Mouse (Mus musculus): ENCODE results near the gene G430095P16Rik. TPM values are rescaled to one million over a fixed set of nuclear protein-coding genes. Genes with fewer than 3 reads are reported as not detected.

Gene G430095P16Rik
- polyA plus RNA-seq, 1 experiment from 2014 or later: 3.0 TPM

DNA sequence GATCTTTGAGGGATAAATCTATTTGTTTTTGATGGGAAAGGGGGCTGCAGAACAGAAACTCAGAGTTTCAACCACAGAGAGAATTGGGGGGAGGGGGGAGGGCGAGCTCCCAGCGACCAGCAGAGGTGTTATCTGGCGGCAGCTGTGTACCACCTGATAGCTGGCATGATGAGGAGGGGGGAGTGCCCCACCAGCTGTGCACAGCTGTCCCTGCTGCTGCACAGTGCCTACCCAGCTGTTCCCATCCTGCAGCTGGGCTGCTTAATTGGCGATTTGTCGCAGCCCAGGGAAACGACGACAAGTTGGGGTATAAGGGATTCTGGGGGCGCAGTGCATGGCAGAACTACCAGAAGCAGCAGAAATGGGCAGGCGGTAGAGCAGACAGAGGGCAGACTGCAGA lies 1.9 kb downstream of the G430095P16Rik start:
- 60% methylated on average over 9 of the region's 9 CpGs for WGBS
- peaks cover 32% of the 10 kb centered on the region for H3K4me1 ChIP-seq (replicated peaks; ENCODE audit: control insufficient read depth, insufficient read depth, low read length)
- H3K36me3 ChIP-seq (ENCODE audit: control insufficient read depth, insufficient read depth, low read length): no peaks in the 10 kb centered on the region; the same call in 1 of the 2 replicates
- H3K4me2 ChIP-seq (ENCODE audit: low read depth, low read length, severe bottlenecking): no peak overlapping the region
- H3K27ac ChIP-seq (ENCODE audit: low read depth, low read length): no peak overlapping the region
- H3K4me3 ChIP-seq (ENCODE audit: low read depth, low read length): no peak overlapping the region
- DNase-seq (ENCODE audit: low spot score) (no peak), ATAC-seq (replicated peaks; ENCODE audit: low FRiP score) (no peak)
- peaks cover 7% of the 10 kb centered on the region; the same call in 1 of the 2 replicates for H3K27me3 ChIP-seq (ENCODE audit: control insufficient read depth, insufficient read depth, low read length)
- H3K9ac ChIP-seq (ENCODE audit: low read length): peak overlapping the region; percentile 16; the same call in 1 of the 2 replicates
- no peaks in the 10 kb centered on the region for H3K9me3 ChIP-seq (ENCODE audit: control insufficient read depth, low read length)

DNA sequence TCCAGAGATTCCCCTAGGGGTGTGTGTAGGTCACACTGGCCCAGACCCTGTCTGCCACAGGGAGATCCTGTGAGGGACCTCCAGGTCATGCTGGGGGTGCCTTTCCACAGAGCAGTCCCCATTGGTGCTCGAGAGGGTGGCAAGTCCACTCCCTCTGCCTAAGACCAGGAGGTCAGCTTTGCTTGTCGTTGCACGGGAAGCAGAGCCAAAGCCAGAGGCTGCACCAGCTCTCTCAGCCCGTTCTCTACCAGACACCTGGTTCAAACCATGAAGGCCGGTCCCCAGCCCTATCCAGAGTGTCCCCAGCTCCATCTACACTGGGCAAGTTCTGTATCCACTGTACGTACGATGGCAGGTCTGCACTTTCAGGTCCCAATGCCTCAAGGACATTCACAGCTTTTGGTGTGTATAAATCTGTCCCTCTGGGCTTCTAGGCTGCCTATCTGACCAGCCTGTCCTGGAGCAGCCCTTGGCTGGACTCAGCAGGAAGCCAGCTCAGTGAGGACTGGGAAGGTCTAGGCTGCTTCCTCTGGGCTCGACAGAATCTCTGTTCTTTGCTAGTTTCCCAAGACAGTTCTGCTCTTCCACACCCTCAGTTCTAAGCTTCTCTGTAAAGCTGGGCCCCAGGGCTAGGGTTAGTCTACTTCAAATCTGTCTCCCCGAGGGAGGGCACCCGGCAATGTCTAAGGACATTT lies 2.6 kb downstream of the G430095P16Rik start:
- Histone ChIP-seq H3K4me3 (ENCODE audit: low read depth, low read length) (no peak overlapping the region), H3K36me3 (ENCODE audit: control insufficient read depth, insufficient read depth, low read length) (no peaks in the 10 kb centered on the region; the same call in 1 of the 2 replicates), H3K9ac (ENCODE audit: low read length) (peak overlapping the region; percentile 20; the same call in 1 of the 2 replicates), H3K4me2 (ENCODE audit: low read depth, low read length, severe bottlenecking) (no peak overlapping the region), H3K27ac (ENCODE audit: low read depth, low read length) (no peak overlapping the region), H3K4me1 (replicated peaks; ENCODE audit: control insufficient read depth, insufficient read depth, low read length) (peaks cover 35% of the 10 kb centered on the region), H3K27me3 (ENCODE audit: control insufficient read depth, insufficient read depth, low read length) (peaks cover 4% of the 10 kb centered on the region; the same call in 1 of the 2 replicates), H3K9me3 (ENCODE audit: control insufficient read depth, low read length) (no peaks in the 10 kb centered on the region)
- DNase-seq (ENCODE audit: low spot score) (no peak), ATAC-seq (replicated peaks; ENCODE audit: low FRiP score) (no peak)
- 62% methylated on average over 10 of the region's 10 CpGs for WGBS

DNA sequence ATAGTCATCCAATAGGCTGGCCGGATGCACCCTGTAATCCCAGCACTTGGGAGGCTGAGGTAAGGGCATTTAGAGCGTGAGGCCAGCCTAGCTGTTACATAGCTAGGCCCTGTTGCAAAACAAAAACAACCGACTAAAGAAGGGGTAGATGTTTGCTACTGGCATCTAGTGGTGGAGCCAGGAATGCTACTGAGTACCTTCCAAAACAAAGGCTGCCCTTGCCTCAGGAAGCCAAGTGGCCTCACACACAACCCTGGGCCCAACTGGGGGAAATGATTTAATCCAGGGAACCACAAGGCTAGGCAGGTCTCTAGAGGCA lies 3.1 kb downstream of the G430095P16Rik start:
- no peak overlapping the region for H3K27ac ChIP-seq (ENCODE audit: low read depth, low read length)
- H3K4me1 ChIP-seq (replicated peaks; ENCODE audit: control insufficient read depth, insufficient read depth, low read length): peaks cover 41% of the 10 kb centered on the region
- H3K9ac ChIP-seq (ENCODE audit: low read length): peak overlapping the region; percentile 20; the same call in 1 of the 2 replicates
- H3K9me3 ChIP-seq (ENCODE audit: control insufficient read depth, low read length): no peaks in the 10 kb centered on the region
- H3K4me2 ChIP-seq (ENCODE audit: low read depth, low read length, severe bottlenecking): no peak overlapping the region
- DNase-seq (ENCODE audit: low spot score): no peak
- no peak overlapping the region for H3K4me3 ChIP-seq (ENCODE audit: low read depth, low read length)
- H3K36me3 ChIP-seq (ENCODE audit: control insufficient read depth, insufficient read depth, low read length): no peaks in the 10 kb centered on the region; the same call in 1 of the 2 replicates
- H3K27me3 ChIP-seq (ENCODE audit: control insufficient read depth, insufficient read depth, low read length): peaks cover 4% of the 10 kb centered on the region; the same call in 1 of the 2 replicates
- ATAC-seq (replicated peaks; ENCODE audit: low FRiP score): no peak
- WGBS: 21% methylated on average over 3 of the region's 3 CpGs

DNA sequence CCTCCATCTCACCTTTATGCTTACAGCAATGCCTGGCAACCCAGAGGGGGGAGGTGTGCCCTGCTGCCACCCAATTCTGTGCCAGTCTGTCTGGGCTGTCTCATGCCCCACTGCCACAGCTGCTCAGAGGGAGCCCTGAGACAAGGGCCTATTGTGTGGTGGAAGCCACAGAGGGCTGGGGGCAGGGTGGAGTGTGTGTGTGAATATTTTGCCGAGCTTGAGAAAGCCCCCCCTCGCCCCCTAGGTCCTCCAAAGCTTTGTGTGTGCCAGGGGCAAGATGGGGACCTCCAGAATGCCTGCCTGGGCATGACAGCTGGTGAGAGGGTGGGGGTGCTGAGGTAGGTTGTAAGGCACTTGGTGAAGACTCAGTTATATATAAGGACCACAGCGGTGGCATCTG lies 5.7 kb downstream of the G430095P16Rik start:
- ATAC-seq (replicated peaks; ENCODE audit: low FRiP score) (no peak; the same call in 1 of the 2 replicates), DNase-seq (ENCODE audit: low spot score) (no peak)
- H3K9ac ChIP-seq (ENCODE audit: low read length): peak overlapping the region; percentile 35
- 72% methylated on average over 3 of the region's 3 CpGs for WGBS
- no peak overlapping the region for H3K4me2 ChIP-seq (ENCODE audit: low read depth, low read length, severe bottlenecking)
- H3K4me3 ChIP-seq (ENCODE audit: low read depth, low read length): no peak overlapping the region
- peaks cover 43% of the 10 kb centered on the region for H3K4me1 ChIP-seq (replicated peaks; ENCODE audit: control insufficient read depth, insufficient read depth, low read length)
- no peaks in the 10 kb centered on the region for H3K9me3 ChIP-seq (ENCODE audit: control insufficient read depth, low read length)
- no peak overlapping the region for H3K27ac ChIP-seq (ENCODE audit: low read depth, low read length)
- H3K27me3 ChIP-seq (ENCODE audit: control insufficient read depth, insufficient read depth, low read length): peaks cover 4% of the 10 kb centered on the region; the same call in 1 of the 2 replicates
- no peaks in the 10 kb centered on the region; the same call in 1 of the 2 replicates for H3K36me3 ChIP-seq (ENCODE audit: control insufficient read depth, insufficient read depth, low read length)

DNA sequence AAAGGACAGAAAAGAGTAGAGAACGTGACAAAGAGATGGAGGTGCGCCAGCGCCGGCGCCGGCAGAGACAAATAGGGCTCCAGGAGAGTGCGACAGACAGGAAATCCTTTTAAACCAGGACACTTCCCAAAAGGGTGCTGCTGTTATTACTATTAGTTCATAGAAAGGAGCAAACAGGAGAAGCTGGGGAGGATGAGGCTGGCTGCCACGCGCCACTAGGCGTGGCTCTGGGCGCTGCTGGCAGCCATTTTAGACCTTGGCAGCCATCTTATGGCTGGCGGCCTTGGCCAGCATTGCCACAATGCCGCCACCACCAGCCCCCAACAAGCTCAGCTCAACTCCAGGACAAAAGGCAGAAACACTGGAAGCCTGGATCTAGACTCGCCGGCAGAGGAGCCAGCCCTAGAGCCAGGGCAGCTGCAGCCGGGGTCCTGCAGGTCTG lies 7.1 kb downstream of the G430095P16Rik start:
- Histone ChIP-seq H3K27me3 (ENCODE audit: control insufficient read depth, insufficient read depth, low read length) (0 out of 2 replicates have a peak, but pooled peaks cover 4% of the 10 kb centered on the region), H3K4me3 (ENCODE audit: low read depth, low read length) (no peak overlapping the region), H3K4me2 (ENCODE audit: low read depth, low read length, severe bottlenecking) (no peak overlapping the region), H3K9ac (ENCODE audit: low read length) (no peak overlapping the region; the same call in 1 of the 2 replicates), H3K9me3 (ENCODE audit: control insufficient read depth, low read length) (no peaks in the 10 kb centered on the region), H3K36me3 (ENCODE audit: control insufficient read depth, insufficient read depth, low read length) (no peaks in the 10 kb centered on the region; the same call in 1 of the 2 replicates), H3K4me1 (replicated peaks; ENCODE audit: control insufficient read depth, insufficient read depth, low read length) (peaks cover 33% of the 10 kb centered on the region), H3K27ac (ENCODE audit: low read depth, low read length) (no peak overlapping the region)
- no peak for ATAC-seq (replicated peaks; ENCODE audit: low FRiP score)
- DNase-seq (ENCODE audit: low spot score): no peak
- WGBS: 92% methylated on average over 16 of the region's 16 CpGs

DNA sequence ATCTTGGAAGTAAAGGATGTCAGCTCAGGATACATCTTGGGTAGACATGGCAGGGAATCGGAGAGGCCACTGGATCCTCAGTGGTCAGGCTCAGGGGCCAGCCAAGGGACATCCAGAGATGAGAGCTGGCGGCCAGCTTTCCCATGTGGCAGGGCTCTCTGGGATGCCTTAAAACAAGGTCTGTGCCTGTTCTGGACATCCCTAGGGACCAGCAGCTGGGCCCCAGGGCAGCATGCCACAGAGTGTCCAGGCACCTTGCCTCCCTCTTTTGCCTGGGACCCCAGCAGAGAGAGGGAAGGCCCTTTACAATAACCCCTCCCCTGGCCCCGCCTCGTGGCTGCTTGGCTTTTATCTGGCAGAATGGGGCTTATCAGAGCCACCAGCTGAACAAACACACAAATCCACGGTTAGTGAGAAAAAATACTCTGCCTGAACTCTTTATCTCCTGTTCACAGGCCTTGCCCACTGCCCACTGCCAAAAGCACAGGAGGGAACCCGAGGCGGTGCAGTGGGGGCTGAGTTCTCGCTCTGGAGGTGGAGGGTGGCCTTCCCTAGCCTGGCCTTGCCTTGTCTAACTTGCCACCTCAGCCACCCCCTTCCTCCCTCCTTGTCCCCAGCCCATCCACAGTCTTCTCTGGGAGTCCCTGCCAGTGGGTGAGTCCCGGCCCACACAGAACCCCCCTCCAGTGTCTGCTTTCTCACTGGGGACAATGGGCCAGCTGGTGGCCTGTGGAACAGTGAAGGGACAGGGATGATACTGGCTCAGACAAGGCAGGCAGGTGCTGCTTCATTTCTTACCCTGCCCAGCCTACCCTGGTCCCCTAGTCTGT lies 7.9 kb downstream of the G430095P16Rik start:
- Histone ChIP-seq H3K4me1 (replicated peaks; ENCODE audit: control insufficient read depth, insufficient read depth, low read length) (peaks cover 29% of the 10 kb centered on the region), H3K9me3 (ENCODE audit: control insufficient read depth, low read length) (no peaks in the 10 kb centered on the region), H3K4me2 (ENCODE audit: low read depth, low read length, severe bottlenecking) (no peak overlapping the region), H3K27ac (ENCODE audit: low read depth, low read length) (peak overlapping the region; percentile 71), H3K4me3 (ENCODE audit: low read depth, low read length) (no peak overlapping the region), H3K36me3 (ENCODE audit: control insufficient read depth, insufficient read depth, low read length) (no peaks in the 10 kb centered on the region; the same call in 1 of the 2 replicates), H3K27me3 (ENCODE audit: control insufficient read depth, insufficient read depth, low read length) (0 out of 2 replicates have a peak, but pooled peaks cover 6% of the 10 kb centered on the region), H3K9ac (ENCODE audit: low read length) (peak overlapping the region; percentile 39)
- WGBS: 41% methylated on average over 9 of the region's 9 CpGs
- DNase-seq (ENCODE audit: low spot score): no peak
- ATAC-seq (replicated peaks; ENCODE audit: low FRiP score): peak; percentile 42; the same call in 1 of the 2 replicates

DNA sequence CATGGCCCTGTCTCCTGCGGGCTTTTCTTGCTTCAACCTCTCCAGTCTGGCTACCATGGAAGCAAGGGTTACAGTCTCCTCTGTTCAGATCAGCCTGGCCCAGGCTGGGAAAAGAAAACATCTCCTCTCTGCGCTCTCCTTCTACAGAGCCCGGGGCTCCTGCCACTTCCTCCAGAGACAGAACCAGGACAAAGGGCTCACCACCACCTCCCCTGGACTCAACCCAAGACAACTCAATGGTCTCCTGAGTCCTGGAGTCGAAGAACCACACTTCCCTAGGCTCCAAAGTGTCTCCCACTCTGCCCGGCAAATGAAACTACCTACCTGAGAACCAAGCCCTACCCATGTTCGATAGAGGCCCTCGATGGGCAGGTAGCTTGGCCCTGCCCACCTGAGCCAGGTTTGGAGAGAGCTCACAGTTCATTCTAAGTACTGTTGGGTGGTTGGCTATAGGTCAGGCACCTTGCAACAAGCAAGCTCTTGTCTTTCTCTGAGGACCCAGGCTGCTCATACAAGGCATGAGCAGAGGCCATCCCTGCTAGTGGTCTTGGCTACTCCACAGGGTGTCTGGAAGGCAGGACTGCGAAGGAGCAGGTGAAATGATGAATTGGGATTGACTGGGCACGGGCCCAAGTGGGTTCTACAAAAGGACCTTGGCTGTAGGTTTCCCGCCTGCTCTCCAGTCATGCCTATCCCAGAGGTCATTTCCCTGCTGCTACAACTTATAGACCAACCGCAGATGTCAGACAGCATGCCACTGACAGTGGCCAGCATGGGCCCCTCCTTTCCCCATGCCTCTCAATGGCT lies 8.8 kb downstream of the G430095P16Rik start:
- Histone ChIP-seq H3K27ac (ENCODE audit: low read depth, low read length) (peak overlapping the region; percentile 71), H3K36me3 (ENCODE audit: control insufficient read depth, insufficient read depth, low read length) (no peaks in the 10 kb centered on the region; the same call in 1 of the 2 replicates), H3K4me3 (ENCODE audit: low read depth, low read length) (no peak overlapping the region), H3K4me2 (ENCODE audit: low read depth, low read length, severe bottlenecking) (no peak overlapping the region), H3K4me1 (replicated peaks; ENCODE audit: control insufficient read depth, insufficient read depth, low read length) (peaks cover 29% of the 10 kb centered on the region), H3K9ac (ENCODE audit: low read length) (peak overlapping the region; percentile 39; the same call in 1 of the 2 replicates), H3K27me3 (ENCODE audit: control insufficient read depth, insufficient read depth, low read length) (peaks cover 14% of the 10 kb centered on the region), H3K9me3 (ENCODE audit: control insufficient read depth, low read length) (no peaks in the 10 kb centered on the region)
- no peak for DNase-seq (ENCODE audit: low spot score)
- 74% methylated on average over 11 of the region's 11 CpGs for WGBS
- ATAC-seq (replicated peaks; ENCODE audit: low FRiP score): no peak

DNA sequence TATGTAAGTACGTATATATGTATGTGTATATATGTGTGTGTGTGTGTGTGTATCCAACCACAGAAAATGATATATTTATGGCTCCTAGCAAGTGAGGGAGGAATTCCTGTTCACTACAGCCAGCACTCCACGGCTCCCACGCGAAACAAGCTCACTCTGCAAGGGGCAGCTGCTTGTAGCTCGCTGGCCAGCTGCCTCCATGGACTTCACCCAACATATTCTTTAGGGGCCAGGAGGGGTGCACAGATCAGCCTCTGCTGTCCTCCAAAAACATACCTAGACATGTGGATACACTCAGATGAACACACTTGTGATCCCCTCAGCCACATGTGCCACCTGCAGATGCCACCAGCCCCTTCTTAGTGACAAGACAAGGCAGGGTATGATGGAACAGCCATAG lies 9.7 kb downstream of the G430095P16Rik start:
- Histone ChIP-seq H3K9ac (ENCODE audit: low read length) (no peak overlapping the region), H3K9me3 (ENCODE audit: control insufficient read depth, low read length) (no peaks in the 10 kb centered on the region), H3K36me3 (ENCODE audit: control insufficient read depth, insufficient read depth, low read length) (no peaks in the 10 kb centered on the region), H3K4me2 (ENCODE audit: low read depth, low read length, severe bottlenecking) (no peak overlapping the region), H3K27me3 (ENCODE audit: control insufficient read depth, insufficient read depth, low read length) (peaks cover 20% of the 10 kb centered on the region), H3K4me1 (replicated peaks; ENCODE audit: control insufficient read depth, insufficient read depth, low read length) (peaks cover 32% of the 10 kb centered on the region), H3K27ac (ENCODE audit: low read depth, low read length) (no peak overlapping the region), H3K4me3 (ENCODE audit: low read depth, low read length) (no peak overlapping the region)
- DNase-seq (ENCODE audit: low spot score): no peak
- WGBS: 82% methylated on average over 5 of the region's 5 CpGs
- ATAC-seq (replicated peaks; ENCODE audit: low FRiP score): no peak
